Mouse (Mus musculus): ENCODE measurements around the gene Cstad.

GRCm38 (mm10) chr2:30604880-30605761, 10.3 kb downstream of the Cstad start:
- TF ChIP-seq CTCF (IDR thresholded peaks at IDR 0.05; ENCODE audit: extremely low read depth, insufficient read length, insufficient replicate concordance, low read depth, low read length) (no peak), POLR2A (IDR thresholded peaks at IDR 0.05; ENCODE audit: low read depth, low read length) (no peak)
